Mouse (Mus musculus) intestine, postnatal 0 days (tissue): Measurements from ENCODE around the gene Helq. TPM values are rescaled to one million over a fixed set of nuclear protein-coding genes. Genes with fewer than 3 reads are reported as not detected.
A peak's percentile ranks its signal among the peaks of the same experiment; 100 is the strongest.

Experiments
- ATAC-seq: fragments of 200-750 bp; cut with Nextera tagmentation; 2 replicates; pipeline ENCODE4 v1.8.0; 2017; ENCODE audit warnings: mild to moderate bottlenecking, moderate TSS enrichment, moderate library complexity
- H3K27ac ChIP-seq: fragments of 300-500 bp; sonication (generic); 2 replicates; pipeline ENCODE4 v1.5.1; 2014; ENCODE audit warnings: mild to moderate bottlenecking, low read depth, low read length, moderate library complexity
- H3K27me3 ChIP-seq: fragments of 300-500 bp; sonication (generic); replicated peaks from 2 replicates; pipeline ENCODE4 v1.6.1; 2014; ENCODE audit warnings: low read length, mixed read lengths; ENCODE audit not compliant: control insufficient read depth, insufficient read depth
- H3K36me3 ChIP-seq: fragments of 300-500 bp; sonication (generic); 2 replicates; pipeline ENCODE4 v1.6.1; 2014; ENCODE audit warnings: mild to moderate bottlenecking, moderate library complexity; ENCODE audit not compliant: control insufficient read depth, insufficient read depth
- H3K4me1 ChIP-seq: fragments of 300-500 bp; sonication (generic); replicated peaks from 2 replicates; pipeline ENCODE4 v1.6.1; 2014; ENCODE audit warnings: antibody characterized with exemption, low read length, mixed read lengths; ENCODE audit not compliant: control insufficient read depth, insufficient read depth
- H3K4me2 ChIP-seq: fragments of 300-500 bp; sonication (generic); replicated peaks from 2 replicates; pipeline ENCODE4 v1.6.1; 2014; ENCODE audit warnings: low read depth, mild to moderate bottlenecking, moderate library complexity
- H3K4me3 ChIP-seq: fragments of 300-500 bp; sonication (generic); 2 replicates; pipeline ENCODE4 v1.5.1; 2014; ENCODE audit warnings: low read depth, low read length
- H3K9ac ChIP-seq: fragments of 300-500 bp; sonication (generic); 2 replicates; pipeline ENCODE4 v1.6.1; 2014; ENCODE audit warnings: mild to moderate bottlenecking, low read depth, low read length
- H3K9me3 ChIP-seq: fragments of 300-500 bp; sonication (generic); 2 replicates; pipeline ENCODE4 v1.6.1; 2016; ENCODE audit warnings: mixed run types; ENCODE audit not compliant: control insufficient read depth
- CTCF ChIP-seq: sonication (generic); IDR thresholded peaks from 2 replicates; pipeline ENCODE4 v1.5.1; 2016; ENCODE audit warnings: low read depth, mild to moderate bottlenecking, control low read depth, antibody characterized with exemption, moderate library complexity
- WGBS: fragments of 180-500 bp; shearing (Covaris S2); extraction: QIAGEN DNeasy Blood & Tissue Kit; methylation state at CpG from one replicate; pipeline ENCODE4 v1.1.7; 2014; 5-methylcytosine and 5-hydroxymethylcytosine counted together
- polyA plus RNA-seq: library from polyadenylated mRNA; unstranded; fragments of >200 nt; fragmentation: Nextera tagmentation; extraction: Ambion mirVana; gene quantifications from 2 replicates; pipeline ENCODE4 v1.2.1, GENCODE M21; 2015

Gene Helq
- polyA plus RNA-seq, 1 experiment from 2014 or later = 6.7 TPM

GRCm38 (mm10) chr5:100719235-100720088, 78.9 kb downstream of the Helq start, which contains the start of gene Hpse:
Gene Hpse (minus strand): TSS chr5:100719716.
- Histone ChIP-seq H3K4me1 (no peaks in the 10 kb centered on the region), H3K27ac (no peak within 1 kb of the TSS), H3K9me3 (peaks cover 7% of the 10 kb centered on the region; the same call in 1 of the 2 replicates), H3K27me3 (no peaks in the 10 kb centered on the region), H3K4me3 (peak within 1 kb of the TSS; percentile 49), H3K9ac (peak within 1 kb of the TSS; percentile 34; the same call in 1 of the 2 replicates), H3K4me2 (peak within 1 kb of the TSS; percentile 95), H3K36me3 (no peaks in the 10 kb centered on the region)
- ATAC-seq = peak; percentile 59
- TF ChIP-seq CTCF = peak; percentile 27
- WGBS = under 1% methylated on average over 47 of the region's 56 CpGs

DNA sequence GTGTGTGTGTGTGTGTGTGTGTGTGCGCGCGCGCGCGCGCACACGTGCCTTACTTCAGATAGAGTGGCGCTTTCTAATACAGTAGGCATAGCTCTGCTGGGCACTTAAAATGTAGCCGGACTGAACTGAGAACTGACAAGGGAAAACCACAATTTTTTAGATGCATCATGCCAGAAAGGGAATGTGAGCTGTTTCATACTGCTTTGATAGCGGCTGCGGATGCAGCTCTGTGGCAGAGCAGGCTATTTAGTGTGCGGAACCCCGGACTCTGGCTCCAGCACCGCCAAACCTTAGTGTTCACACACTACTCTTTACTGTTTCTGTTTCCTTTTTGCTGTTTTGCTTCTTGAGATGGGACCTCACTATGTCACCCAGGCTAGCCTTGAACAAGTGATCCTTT, 81.6 kb downstream of the Helq start:
- ATAC-seq = no peak
- Histone ChIP-seq H3K4me1 (no peaks in the 10 kb centered on the region), H3K9ac (no peak overlapping the region), H3K27ac (no peak overlapping the region), H3K9me3 (no peaks in the 10 kb centered on the region), H3K36me3 (no peaks in the 10 kb centered on the region), H3K4me3 (no peak overlapping the region), H3K27me3 (no peaks in the 10 kb centered on the region), H3K4me2 (no peak overlapping the region)
- WGBS = 94% methylated on average over 15 of the region's 15 CpGs
- TF ChIP-seq CTCF = no peak

Other genes starting within 250 kb of the Helq start
- gene Plac8, start 226.4 kb downstream of the Helq start, polyA plus RNA-seq = 1,517 and 1,527 TPM in 2 replicates
- gene Coq2, start 123.5 kb downstream of the Helq start, polyA plus RNA-seq = 30.8 and 32.4 TPM in 2 replicates
- gene Hpse, start 78.9 kb downstream of the Helq start, polyA plus RNA-seq = 0.82 and 1.0 TPM in 2 replicates
- 195 and 203 TPM in 2 replicates for gene Mrps18c, start within 50 bp of the Helq start, polyA plus RNA-seq
- 10.6 and 12.5 TPM in 2 replicates for gene Abraxas1, start 22.4 kb upstream of the Helq start, polyA plus RNA-seq
- 41.7 and 47.6 TPM in 2 replicates for gene Gpat3, start 47.1 kb upstream of the Helq start, polyA plus RNA-seq